Mouse (Mus musculus): Measurements from ENCODE around the gene Arhgap4.

DNA sequence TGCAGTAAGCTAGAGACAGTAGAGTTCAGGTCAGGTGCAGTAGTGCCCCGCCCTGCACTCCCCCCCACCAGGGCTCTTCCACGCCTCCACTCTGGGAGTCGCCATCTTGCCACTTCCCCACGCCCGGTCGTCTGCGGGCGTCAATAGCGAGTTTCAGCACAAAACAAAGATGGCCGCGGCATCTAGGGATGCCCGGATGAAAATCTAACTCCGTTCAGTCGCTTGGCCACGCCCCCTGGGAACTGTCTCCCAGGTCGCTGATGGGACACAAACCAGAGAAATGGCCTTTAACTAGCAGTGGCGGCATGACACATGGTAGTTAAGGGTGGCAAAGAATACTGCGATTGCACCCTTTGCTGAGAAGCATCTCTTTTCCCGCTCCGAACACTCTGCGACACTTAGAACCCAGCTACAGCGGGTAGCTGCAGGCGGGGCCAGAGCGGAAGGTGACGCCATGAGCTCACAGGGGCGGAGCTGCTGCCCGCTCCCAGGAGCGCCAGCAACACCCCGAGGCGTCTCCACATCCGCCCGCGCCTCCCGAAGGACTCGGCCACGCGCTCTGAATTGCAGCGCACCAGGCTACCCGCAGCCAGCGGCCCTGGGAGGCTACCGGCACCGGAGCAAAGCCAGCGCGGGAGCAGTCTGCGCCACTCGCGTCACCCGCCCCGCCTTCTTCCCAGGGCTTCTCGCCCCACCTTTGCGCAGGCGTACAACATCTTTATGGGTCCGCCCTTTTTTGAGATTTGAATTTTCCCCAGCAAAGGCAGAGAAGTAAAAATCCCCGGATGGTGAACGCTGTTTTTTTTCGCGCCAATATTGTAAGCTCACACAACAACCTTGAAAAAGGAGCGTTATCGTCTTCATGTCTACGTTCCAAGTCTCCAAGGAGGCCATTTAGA is 45.8 kb upstream of the Arhgap4 start:
- TF ChIP-seq CTCF (conservative IDR thresholded peaks at IDR 0.05; ENCODE audit: low read length): no peak
- TF ChIP-seq POU5F1 (IDR thresholded peaks at IDR 0.05; ENCODE audit: borderline replicate concordance, low read length): no peak
